Mouse (Mus musculus): ENCODE measurements at regions not wholly inside any gene's neighbourhood (a gene's known extent, or its start where the extent isn't known, plus 50 kb on each side); places are given as distances from the start of the nearest gene placed in this dataset.

GRCm38 (mm10) chr11:71435745-71436144 lies 205.2 kb upstream of the Nlrp1b start:
- Histone ChIP-seq H3K36me3 (replicated peaks) (no peaks in the 10 kb centered on the region), H3K4me1 (ENCODE audit: insufficient read depth, low read depth, low read length) (no peaks in the 10 kb centered on the region), H3K27me3 (ENCODE audit: insufficient read depth, low read length) (no peaks in the 10 kb centered on the region), H3K9me3 (replicated peaks) (peaks cover 75% of the 10 kb centered on the region), H3K4me3 (ENCODE audit: low read depth, low read length) (no peak overlapping the region)
- DNase-seq (ENCODE audit: low spot score): no peak
- no peak for TF ChIP-seq TAL1 (conservative IDR thresholded peaks at IDR 0.05; ENCODE audit: low read depth, low read length)
- no peak for TF ChIP-seq GATA1 (IDR thresholded peaks at IDR 0.05; ENCODE audit: borderline replicate concordance, low read length)
- TF ChIP-seq CTCF (IDR thresholded peaks at IDR 0.05; ENCODE audit: low read depth, low read length): no peak
- TF ChIP-seq POLR2AphosphoS5 (IDR thresholded peaks at IDR 0.05; ENCODE audit: insufficient replicate concordance, low read depth, low read length): no peak
- TF ChIP-seq GATA2 (IDR thresholded peaks at IDR 0.05; ENCODE audit: borderline replicate concordance, low read depth, low read length): no peak
- no peak for ATAC-seq (ENCODE audit: extremely low read depth, insufficient number of reproducible peaks, low FRiP score, poor library complexity, severe bottlenecking)

GRCm38 (mm10) chr11:71436335-71436734 lies 205.8 kb upstream of the Nlrp1b start:
- DNase-seq (ENCODE audit: low spot score): no peak
- H3K27me3 ChIP-seq (ENCODE audit: insufficient read depth, low read length): no peaks in the 10 kb centered on the region
- TF ChIP-seq POLR2AphosphoS5 (IDR thresholded peaks at IDR 0.05; ENCODE audit: insufficient replicate concordance, low read depth, low read length): no peak
- no peak for TF ChIP-seq TAL1 (conservative IDR thresholded peaks at IDR 0.05; ENCODE audit: low read depth, low read length)
- no peak for TF ChIP-seq CTCF (IDR thresholded peaks at IDR 0.05; ENCODE audit: low read depth, low read length)
- TF ChIP-seq GATA2 (IDR thresholded peaks at IDR 0.05; ENCODE audit: borderline replicate concordance, low read depth, low read length): no peak
- TF ChIP-seq GATA1 (IDR thresholded peaks at IDR 0.05; ENCODE audit: borderline replicate concordance, low read length): no peak
- H3K4me1 ChIP-seq (ENCODE audit: insufficient read depth, low read depth, low read length): no peaks in the 10 kb centered on the region
- no peak overlapping the region for H3K4me3 ChIP-seq (ENCODE audit: low read depth, low read length)
- H3K36me3 ChIP-seq (replicated peaks): no peaks in the 10 kb centered on the region
- ATAC-seq (ENCODE audit: extremely low read depth, insufficient number of reproducible peaks, low FRiP score, poor library complexity, severe bottlenecking): no peak
- peaks cover 72% of the 10 kb centered on the region for H3K9me3 ChIP-seq (replicated peaks)

DNA sequence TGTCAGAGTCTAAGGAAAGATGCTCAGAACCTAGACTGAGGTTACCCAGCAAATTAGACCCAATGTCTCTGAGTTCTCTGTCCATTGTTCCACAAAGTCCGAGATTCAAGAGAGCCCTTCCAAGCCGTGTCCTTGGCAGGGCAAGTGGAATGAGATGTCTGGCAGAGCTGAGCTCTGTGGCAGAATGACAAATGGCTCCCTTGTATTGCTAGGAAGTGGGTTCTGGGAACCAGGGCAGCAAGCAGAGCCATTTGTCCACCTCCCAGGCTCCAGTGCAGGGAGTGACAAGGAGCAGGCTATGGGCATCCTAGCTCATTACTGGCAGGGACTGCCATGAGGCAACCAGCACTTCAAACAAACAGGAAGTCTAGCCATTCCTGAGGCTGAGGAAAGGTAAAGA lies 206.3 kb upstream of the Nlrp1b start:
- no peaks in the 10 kb centered on the region for H3K27me3 ChIP-seq (ENCODE audit: insufficient read depth, low read length)
- TF ChIP-seq TAL1 (conservative IDR thresholded peaks at IDR 0.05; ENCODE audit: low read depth, low read length) (no peak), POLR2AphosphoS5 (IDR thresholded peaks at IDR 0.05; ENCODE audit: insufficient replicate concordance, low read depth, low read length) (no peak), GATA2 (IDR thresholded peaks at IDR 0.05; ENCODE audit: borderline replicate concordance, low read depth, low read length) (no peak), GATA1 (IDR thresholded peaks at IDR 0.05; ENCODE audit: borderline replicate concordance, low read length) (no peak), CTCF (IDR thresholded peaks at IDR 0.05; ENCODE audit: low read depth, low read length) (no peak)
- DNase-seq (ENCODE audit: low spot score) (no peak), ATAC-seq (ENCODE audit: extremely low read depth, insufficient number of reproducible peaks, low FRiP score, poor library complexity, severe bottlenecking) (no peak)
- H3K4me3 ChIP-seq (ENCODE audit: low read depth, low read length): no peak overlapping the region
- H3K9me3 ChIP-seq (replicated peaks): peaks cover 69% of the 10 kb centered on the region
- H3K4me1 ChIP-seq (ENCODE audit: insufficient read depth, low read depth, low read length): no peaks in the 10 kb centered on the region
- H3K36me3 ChIP-seq (replicated peaks): no peaks in the 10 kb centered on the region

GRCm38 (mm10) chr11:71439871-71440270 lies 209.3 kb upstream of the Nlrp1b start:
- no peaks in the 10 kb centered on the region for H3K4me1 ChIP-seq (ENCODE audit: insufficient read depth, low read depth, low read length)
- H3K36me3 ChIP-seq (replicated peaks): no peaks in the 10 kb centered on the region
- ATAC-seq (ENCODE audit: extremely low read depth, insufficient number of reproducible peaks, low FRiP score, poor library complexity, severe bottlenecking) (no peak), DNase-seq (ENCODE audit: low spot score) (no peak)
- H3K27me3 ChIP-seq (ENCODE audit: insufficient read depth, low read length): no peaks in the 10 kb centered on the region
- H3K4me3 ChIP-seq (ENCODE audit: low read depth, low read length): no peak overlapping the region
- no peak for TF ChIP-seq TAL1 (conservative IDR thresholded peaks at IDR 0.05; ENCODE audit: low read depth, low read length)
- no peak for TF ChIP-seq GATA1 (IDR thresholded peaks at IDR 0.05; ENCODE audit: borderline replicate concordance, low read length)
- TF ChIP-seq CTCF (IDR thresholded peaks at IDR 0.05; ENCODE audit: low read depth, low read length): no peak
- TF ChIP-seq POLR2AphosphoS5 (IDR thresholded peaks at IDR 0.05; ENCODE audit: insufficient replicate concordance, low read depth, low read length): no peak
- no peak for TF ChIP-seq GATA2 (IDR thresholded peaks at IDR 0.05; ENCODE audit: borderline replicate concordance, low read depth, low read length)
- peaks cover 60% of the 10 kb centered on the region for H3K9me3 ChIP-seq (replicated peaks)

- Histone ChIP-seq H3K4me1 (ENCODE audit: insufficient read depth, low read depth, low read length) (no peaks in the 10 kb centered on the region), H3K4me3 (ENCODE audit: low read depth, low read length) (no peak overlapping the region), H3K9me3 (replicated peaks) (peaks cover 61% of the 10 kb centered on the region), H3K36me3 (replicated peaks) (no peaks in the 10 kb centered on the region), H3K27me3 (ENCODE audit: insufficient read depth, low read length) (no peaks in the 10 kb centered on the region)
- ATAC-seq (ENCODE audit: extremely low read depth, insufficient number of reproducible peaks, low FRiP score, poor library complexity, severe bottlenecking) (no peak), DNase-seq (ENCODE audit: low spot score) (no peak)
- no peak for TF ChIP-seq TAL1 (conservative IDR thresholded peaks at IDR 0.05; ENCODE audit: low read depth, low read length)
- no peak for TF ChIP-seq CTCF (IDR thresholded peaks at IDR 0.05; ENCODE audit: low read depth, low read length)
- TF ChIP-seq GATA2 (IDR thresholded peaks at IDR 0.05; ENCODE audit: borderline replicate concordance, low read depth, low read length): no peak
- TF ChIP-seq POLR2AphosphoS5 (IDR thresholded peaks at IDR 0.05; ENCODE audit: insufficient replicate concordance, low read depth, low read length): no peak
- TF ChIP-seq GATA1 (IDR thresholded peaks at IDR 0.05; ENCODE audit: borderline replicate concordance, low read length): no peak
Observed at GRCm38 (mm10) chr11:71440392-71440791, 209.9 kb upstream of the Nlrp1b start.

DNA sequence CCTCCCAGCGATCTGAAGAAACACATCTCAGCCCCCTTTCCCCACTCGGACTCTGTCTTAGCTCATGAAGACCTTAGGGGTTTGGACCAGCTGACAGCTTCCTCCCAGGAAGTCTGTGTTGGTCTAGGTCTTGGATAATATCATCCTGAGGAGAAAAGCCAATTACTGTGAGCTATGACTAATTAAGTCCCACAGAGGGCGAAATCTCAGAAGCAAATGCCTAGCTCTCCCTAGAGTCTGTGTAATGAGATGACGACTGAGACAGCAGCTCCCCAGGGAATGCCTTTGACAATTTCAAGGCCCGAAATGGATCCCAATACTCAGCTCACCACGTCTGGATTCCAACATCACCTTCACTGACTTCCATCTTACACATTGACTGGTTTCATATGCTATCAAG lies 213.5 kb upstream of the Nlrp1b start:
- DNase-seq (ENCODE audit: low spot score) (no peak), ATAC-seq (ENCODE audit: extremely low read depth, insufficient number of reproducible peaks, low FRiP score, poor library complexity, severe bottlenecking) (no peak)
- Histone ChIP-seq H3K27me3 (ENCODE audit: insufficient read depth, low read length) (no peaks in the 10 kb centered on the region), H3K4me3 (ENCODE audit: low read depth, low read length) (no peak overlapping the region), H3K4me1 (ENCODE audit: insufficient read depth, low read depth, low read length) (no peaks in the 10 kb centered on the region), H3K36me3 (replicated peaks) (no peaks in the 10 kb centered on the region), H3K9me3 (replicated peaks) (peaks cover 46% of the 10 kb centered on the region)
- TF ChIP-seq CTCF (IDR thresholded peaks at IDR 0.05; ENCODE audit: low read depth, low read length) (no peak), TAL1 (conservative IDR thresholded peaks at IDR 0.05; ENCODE audit: low read depth, low read length) (no peak), GATA2 (IDR thresholded peaks at IDR 0.05; ENCODE audit: borderline replicate concordance, low read depth, low read length) (no peak), GATA1 (IDR thresholded peaks at IDR 0.05; ENCODE audit: borderline replicate concordance, low read length) (no peak), POLR2AphosphoS5 (IDR thresholded peaks at IDR 0.05; ENCODE audit: insufficient replicate concordance, low read depth, low read length) (no peak)
